8 mouse cellular contexts compared by ENCODE assay signal in genomic region chr19:46760375-46761160, GRCm38 (mm10). TPM values are rescaled to one million over a fixed set of nuclear protein-coding genes. Genes with fewer than 3 reads are reported as not detected.
DNase-seq lines count a peak whose midpoint lies in the region; ATAC-seq and TF ChIP-seq lines count a peak whose summit lies in the region.

No protein-coding gene starts in this region.

- peak overlapping the region; percentile 77 for H3K27ac ChIP-seq in hindbrain, embryonic 15.5 days (replicated peaks)
- H3K27ac ChIP-seq in macrophage, result peak overlapping the region; percentile 70

- POLR2A ChIA-PET in Patski (lab: Charles Lee), result interaction anchor here (0.7 to 2.5 kb wide), 3 partner anchors 44 to 138 kb away, joined by 3 to 7 read pairs (median 5); no protein-coding TSS in a partner anchor

- peaks cover 33% of the 10 kb centered on the region for H3K4me1 ChIP-seq in hindbrain, embryonic 15.5 days (replicated peaks)

- H3K4me3 ChIP-seq in hindbrain, embryonic 15.5 days, result peak overlapping the region; percentile 86
- H3K4me3 ChIP-seq in macrophage (ENCODE audit: inconsistent target), result peak overlapping the region; percentile 29

- peaks cover 15% of the 10 kb centered on the region; the same call in 1 of the 2 replicates for H3K79me2 ChIP-seq in macrophage (ENCODE audit: inconsistent target)

- H3K27me3 ChIP-seq in Patski, result peaks cover 9% of the 10 kb centered on the region
- 0 out of 2 replicates have a peak, but pooled peaks cover 2% of the 10 kb centered on the region for H3K27me3 ChIP-seq in hindbrain, embryonic 15.5 days

- ATAC-seq in Patski, result peak; percentile 60
- peak; percentile 67 for ATAC-seq in hindbrain, embryonic 15.5 days (ENCODE audit: low FRiP score, low read depth)

- H3K4me2 ChIP-seq in hindbrain, embryonic 15.5 days, result peak overlapping the region; percentile 98

- H3K9me3 ChIP-seq in hindbrain, embryonic 15.5 days, result no peaks in the 10 kb centered on the region

- DNase-seq in Patski (ENCODE audit: low read depth, low spot score), result peak; percentile 59
- peak; percentile 94 to 95 for DNase-seq in cerebellum, postnatal 14 days
- DNase-seq in frontal cortex, postnatal 25 days (ENCODE audit: low spot score in 2 of 2), result peak; percentile 89 to 90
- DNase-seq in left cerebral cortex, adult 18-20 months (ENCODE audit: low spot score in 2 of 2), result peak; percentile 90 to 92
- DNase-seq in retina, postnatal 7 days (ENCODE audit: low read depth, low spot score), result peak; percentile 80
- DNase-seq in urinary bladder, adult 18-20 months (ENCODE audit: low spot score in 2 of 2), result peak; percentile 75 to 88

- WGBS in hindbrain, embryonic 15.5 days, result 19% methylated on average over 29 of the region's 29 CpGs
- WGBS in macrophage (ENCODE audit: missing documents), result 18% methylated on average over 29 of the region's 29 CpGs

- no peak for TF ChIP-seq CTCF in Patski (IDR thresholded peaks at IDR 0.05)

- in situ Hi-C loops in Patski (cut with MboI; ENCODE audit: low pct_unique_long_range_greater_than_20kb), result loop anchor here (5.0 kb wide), 3 partner anchors 42 to 232 kb away; no protein-coding TSS in a partner anchor

- 0 out of 2 replicates have a peak overlapping the region, but pooled peaks have one; percentile 1 for H3K9ac ChIP-seq in hindbrain, embryonic 15.5 days

- CTCF ChIA-PET in Patski (lab: Charles Lee), result interaction anchor here (0.6 to 4.6 kb wide), 31 partner anchors 9 to 284 kb away, joined by 3 to 42 read pairs (median 4); partner anchors contain the start of genes Borcs7 and Cyp17a1

- H3K36me3 ChIP-seq in hindbrain, embryonic 15.5 days, result no peaks in the 10 kb centered on the region
- no peaks in the 10 kb centered on the region for H3K36me3 ChIP-seq in macrophage (ENCODE audit: inconsistent target)

RNA-seq across cellular contexts. Expression of gene Cnnm2, which starts 0.8 kb away (rescaled TPM):
- polyA plus RNA-seq in Patski (2021) (53.2 TPM), macrophage (2018) (6.1 to 11.9 TPM (median 6.8 TPM) in 3 replicates)
- 8.6 and 9.4 TPM in 2 replicates for polyA plus RNA-seq in hindbrain, embryonic 15.5 days (2015; fragmentation: Nextera tagmentation; extraction: Ambion mirVana)
- 10 to 100 TPM; 32.6 to 34.2 TPM for total RNA-seq in left cerebral cortex, adult 18-20 months (2021)
- 10 to 100 TPM in 17 of 26 experiments, 1 to 10 TPM in 9; 1.4 to 46.0 (median 15.8) TPM for total RNA-seq in macrophage (2018; cell fraction: chromatin; rRNA removed)
- total RNA-seq in macrophage (2018; cell fraction: cytosol; rRNA removed), result 10 to 100 TPM in 7 of 26 experiments, 1 to 10 TPM in 19; 3.2 to 12.7 (median 7.5) TPM
- 10 to 100 TPM in 11 of 26 experiments, 1 to 10 TPM in 15; 2.7 to 59.4 (median 9.4) TPM for total RNA-seq in macrophage (2018; cell fraction: nucleus; rRNA removed)

RNA-seq across cellular contexts. Expression of gene As3mt, which starts 53.3 kb away (rescaled TPM):
- polyA plus RNA-seq in Patski (2021) (0.13 TPM), macrophage (2018) (7.0 to 9.7 TPM (median 8.0 TPM) in 3 replicates)
- 37.6 and 39.6 TPM in 2 replicates for polyA plus RNA-seq in hindbrain, embryonic 15.5 days (2015; fragmentation: Nextera tagmentation; extraction: Ambion mirVana)
- total RNA-seq in left cerebral cortex, adult 18-20 months (2021), result 10 to 100 TPM; 26.2 to 32.0 TPM
- total RNA-seq in macrophage (2018; cell fraction: chromatin; rRNA removed), result 10 to 100 TPM in 4 of 26 experiments, 1 to 10 TPM in 20, under 1 TPM in 1, not detected in 1; 0.99 to 12.0 (median 6.6) TPM
- total RNA-seq in macrophage (2018; cell fraction: cytosol; rRNA removed), result 1 to 10 TPM; 4.6 to 7.4 (median 6.2) TPM
- 1 to 10 TPM; 1.4 to 7.6 (median 4.2) TPM for total RNA-seq in macrophage (2018; cell fraction: nucleus; rRNA removed)

Comparison
In these comparisons a context has a peak if more than half of its experiments do, and no peak if none do; other contexts are left out.
1. Peak in every context shown above with its lines: DNase-seq, ATAC-seq, H3K4me3 ChIP-seq and H3K27ac ChIP-seq.